Mouse (Mus musculus): ENCODE results near the gene C3. TPM values are rescaled to one million over a fixed set of nuclear protein-coding genes. Genes with fewer than 3 reads are reported as not detected.

Gene C3
- polyA plus RNA-seq, 1 experiment from 2014 or later, result 0.37 TPM

- no peaks in the 10 kb centered on the region for H3K9me3 ChIP-seq
- H3K4me1 ChIP-seq, result no peaks in the 10 kb centered on the region; the same call in 1 of the 2 replicates
- H3K27me3 ChIP-seq, result 0 out of 2 replicates have a peak, but pooled peaks cover 5% of the 10 kb centered on the region
- no peak for ATAC-seq (ENCODE audit: insufficient number of reproducible peaks, insufficient read depth, low FRiP score, low TSS enrichment)
- no peak overlapping the region for H3K4me3 ChIP-seq
- no peak overlapping the region for H3K27ac ChIP-seq
- H3K4me2 ChIP-seq (replicated peaks), result no peak overlapping the region
- WGBS, result 16% methylated on average over 11 of the region's 11 CpGs
- H3K9ac ChIP-seq, result no peak overlapping the region
- no peaks in the 10 kb centered on the region for H3K36me3 ChIP-seq
These were observed 8.6 kb downstream of the C3 start for GRCm38 (mm10) chr17:57219167-57219883.

- H3K36me3 ChIP-seq, result no peaks in the 10 kb centered on the region
- H3K27ac ChIP-seq, result no peak overlapping the region
- no peaks in the 10 kb centered on the region; the same call in 1 of the 2 replicates for H3K4me1 ChIP-seq
- H3K9me3 ChIP-seq, result no peaks in the 10 kb centered on the region
- H3K9ac ChIP-seq, result no peak overlapping the region
- WGBS, result 79% methylated on average over 12 of the region's 12 CpGs
- H3K4me2 ChIP-seq (replicated peaks), result no peak overlapping the region
- 0 out of 2 replicates have a peak, but pooled peaks cover 8% of the 10 kb centered on the region for H3K27me3 ChIP-seq
- H3K4me3 ChIP-seq, result no peak overlapping the region
- no peak for ATAC-seq (ENCODE audit: insufficient number of reproducible peaks, insufficient read depth, low FRiP score, low TSS enrichment)
These were observed 9.5 kb downstream of the C3 start for GRCm38 (mm10) chr17:57218335-57218900.

DNA sequence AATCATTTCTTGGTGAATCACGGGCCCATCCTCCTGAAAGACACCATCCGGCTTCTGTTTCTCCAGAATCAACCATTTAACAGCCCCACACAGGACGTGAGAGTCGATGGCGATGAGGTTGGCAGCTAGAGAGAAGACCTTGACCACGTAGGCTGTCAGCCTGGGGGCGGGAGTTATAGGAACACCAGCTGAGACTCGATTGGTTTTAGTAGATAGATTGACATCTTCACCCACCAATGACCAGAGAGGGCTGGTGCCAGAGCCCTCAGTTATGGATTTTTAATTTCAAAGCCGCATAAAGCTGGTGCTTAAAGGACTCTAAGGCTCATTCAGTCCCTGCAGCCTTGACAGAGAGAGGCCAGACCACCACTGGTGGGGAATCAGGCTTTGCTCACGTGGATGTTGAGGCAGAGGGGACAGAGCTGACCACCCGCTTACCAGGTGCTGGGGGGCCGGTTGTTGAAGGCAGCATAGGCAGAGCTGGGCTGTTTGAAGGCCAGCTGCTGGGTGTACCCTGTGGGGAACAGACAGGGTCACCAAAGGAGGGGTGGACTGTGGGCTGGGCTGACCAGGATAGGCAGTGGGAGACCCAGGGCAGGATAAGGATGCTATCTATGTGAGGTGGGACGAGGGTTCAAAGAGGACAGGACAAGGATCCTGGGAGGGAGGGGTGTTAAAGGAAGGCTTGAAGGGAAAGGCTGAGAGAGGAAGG is 13.1 kb downstream of the C3 start:
- Histone ChIP-seq H3K9ac (no peak overlapping the region; the same call in 1 of the 2 replicates), H3K4me2 (replicated peaks) (no peak overlapping the region), H3K9me3 (no peaks in the 10 kb centered on the region), H3K27me3 (0 out of 2 replicates have a peak, but pooled peaks cover 8% of the 10 kb centered on the region), H3K27ac (no peak overlapping the region), H3K36me3 (no peaks in the 10 kb centered on the region), H3K4me1 (no peaks in the 10 kb centered on the region; the same call in 1 of the 2 replicates), H3K4me3 (no peak overlapping the region)
- no peak for ATAC-seq (ENCODE audit: insufficient number of reproducible peaks, insufficient read depth, low FRiP score, low TSS enrichment)
- WGBS, result 43% methylated on average over 13 of the region's 13 CpGs

GRCm38 (mm10) chr17:57211501-57211900 is 16.4 kb downstream of the C3 start:
- H3K27me3 ChIP-seq, result 0 out of 2 replicates have a peak, but pooled peaks cover 3% of the 10 kb centered on the region
- ATAC-seq (ENCODE audit: insufficient number of reproducible peaks, insufficient read depth, low FRiP score, low TSS enrichment), result no peak
- H3K9ac ChIP-seq, result no peak overlapping the region
- H3K4me3 ChIP-seq, result no peak overlapping the region
- H3K4me2 ChIP-seq (replicated peaks), result no peak overlapping the region
- no peak overlapping the region for H3K27ac ChIP-seq
- H3K9me3 ChIP-seq, result no peaks in the 10 kb centered on the region
- whole genome bisulfite sequencing, result 56% methylated on average over 9 of the region's 9 CpGs
- no peaks in the 10 kb centered on the region for H3K36me3 ChIP-seq
- H3K4me1 ChIP-seq, result no peaks in the 10 kb centered on the region

DNA sequence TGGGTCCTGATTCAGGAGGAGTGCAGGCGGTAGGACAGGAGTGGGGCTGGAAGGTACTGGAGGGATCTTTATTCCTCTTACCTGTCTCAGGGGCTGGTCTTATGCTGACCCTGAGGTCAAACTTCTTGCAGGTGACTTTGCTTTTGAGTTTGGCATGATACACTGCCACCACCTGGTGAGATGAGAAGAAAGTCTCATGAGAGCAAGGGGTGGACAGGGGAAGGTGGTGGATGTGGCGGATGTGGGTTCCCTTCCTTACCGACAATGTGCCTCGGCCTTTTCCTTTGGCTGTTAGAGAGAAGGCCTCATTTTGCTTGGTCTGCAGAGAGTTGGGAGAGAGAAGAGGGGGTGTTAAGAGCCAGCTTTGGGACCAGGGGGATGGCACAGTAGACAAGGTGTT is 18.6 kb downstream of the C3 start:
- H3K4me1 ChIP-seq, result no peaks in the 10 kb centered on the region
- no peak overlapping the region for H3K27ac ChIP-seq
- no peak overlapping the region for H3K4me3 ChIP-seq
- H3K27me3 ChIP-seq, result 0 out of 2 replicates have a peak, but pooled peaks cover 3% of the 10 kb centered on the region
- H3K4me2 ChIP-seq (replicated peaks), result no peak overlapping the region
- no peaks in the 10 kb centered on the region for H3K9me3 ChIP-seq
- ATAC-seq (ENCODE audit: insufficient number of reproducible peaks, insufficient read depth, low FRiP score, low TSS enrichment), result no peak
- H3K9ac ChIP-seq, result no peak overlapping the region
- WGBS, result 71% methylated on average over 4 of the region's 4 CpGs
- no peaks in the 10 kb centered on the region for H3K36me3 ChIP-seq

DNA sequence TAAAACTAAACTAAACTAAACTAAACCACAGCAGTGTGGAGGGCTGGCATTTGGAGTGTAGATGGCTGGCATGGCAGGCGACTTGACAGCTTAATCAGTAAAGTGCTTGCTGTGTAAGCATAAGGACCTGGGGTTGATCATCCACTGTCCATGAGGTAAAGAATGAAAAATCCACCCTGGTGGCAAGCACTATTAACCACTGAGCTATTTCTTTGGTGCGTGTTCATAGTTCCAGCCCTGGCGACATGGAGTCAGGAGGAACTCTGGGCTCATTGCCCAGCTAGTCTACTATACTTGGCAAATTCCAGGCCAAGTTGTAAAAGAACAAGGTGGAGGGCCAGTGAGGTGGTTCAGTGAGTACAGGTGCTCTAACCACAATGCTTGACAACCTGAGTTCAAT is 20.0 kb downstream of the C3 start:
- Histone ChIP-seq H3K27ac (no peak overlapping the region), H3K9ac (no peak overlapping the region), H3K36me3 (no peaks in the 10 kb centered on the region), H3K4me1 (no peaks in the 10 kb centered on the region), H3K4me2 (replicated peaks) (no peak overlapping the region), H3K4me3 (no peak overlapping the region), H3K27me3 (no peaks in the 10 kb centered on the region), H3K9me3 (no peaks in the 10 kb centered on the region)
- ATAC-seq (ENCODE audit: insufficient number of reproducible peaks, insufficient read depth, low FRiP score, low TSS enrichment), result no peak
- 89% methylated on average over 3 of the region's 3 CpGs for WGBS

DNA sequence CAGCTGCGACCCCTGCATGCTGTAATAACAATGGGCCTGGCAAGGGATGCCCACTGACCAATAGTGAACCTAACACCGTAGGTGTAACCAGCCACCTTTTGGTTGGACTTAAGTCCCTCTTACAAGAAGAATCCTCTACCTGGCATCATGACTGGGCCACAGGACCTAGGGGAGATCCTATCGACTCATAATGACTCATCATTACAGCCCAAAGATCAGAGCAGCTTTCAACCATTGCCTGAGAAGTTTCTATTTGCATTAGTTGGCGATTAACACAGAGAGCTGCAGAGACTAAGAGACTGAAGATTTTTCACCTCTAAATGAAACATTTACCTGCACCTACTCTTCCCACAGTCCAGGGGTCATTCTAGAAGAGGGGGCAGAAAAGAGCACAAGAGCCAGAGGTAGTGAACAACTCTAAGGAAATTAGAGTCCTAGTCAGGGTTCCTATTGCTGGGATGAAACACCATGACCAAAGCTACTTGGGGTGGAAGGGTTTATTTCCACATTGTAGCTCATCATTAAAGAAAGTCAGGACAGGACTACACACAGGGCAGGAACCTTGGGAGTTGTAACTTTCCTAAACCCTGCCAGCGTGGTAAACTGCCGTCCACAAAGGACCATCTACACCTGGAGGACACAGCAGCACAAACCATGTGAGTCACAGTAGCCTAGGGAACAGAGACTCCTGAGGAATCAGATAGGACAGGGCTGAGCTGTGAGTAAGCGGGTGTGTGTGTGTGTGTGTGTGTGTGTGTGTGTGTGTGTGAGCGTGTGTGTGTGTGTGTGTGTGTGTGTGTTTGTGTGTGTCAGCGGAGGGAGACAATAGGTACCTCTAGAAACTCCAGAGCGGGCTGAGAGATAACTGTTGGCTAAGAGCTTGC is 25.9 kb downstream of the C3 start:
- Histone ChIP-seq H3K27ac (no peak overlapping the region), H3K4me3 (no peak overlapping the region), H3K4me2 (replicated peaks) (no peak overlapping the region), H3K9me3 (no peaks in the 10 kb centered on the region), H3K9ac (no peak overlapping the region), H3K36me3 (no peaks in the 10 kb centered on the region), H3K27me3 (no peaks in the 10 kb centered on the region), H3K4me1 (no peaks in the 10 kb centered on the region)
- no peak for ATAC-seq (ENCODE audit: insufficient number of reproducible peaks, insufficient read depth, low FRiP score, low TSS enrichment)
- 84% methylated on average over 10 of the region's 10 CpGs for WGBS

DNA sequence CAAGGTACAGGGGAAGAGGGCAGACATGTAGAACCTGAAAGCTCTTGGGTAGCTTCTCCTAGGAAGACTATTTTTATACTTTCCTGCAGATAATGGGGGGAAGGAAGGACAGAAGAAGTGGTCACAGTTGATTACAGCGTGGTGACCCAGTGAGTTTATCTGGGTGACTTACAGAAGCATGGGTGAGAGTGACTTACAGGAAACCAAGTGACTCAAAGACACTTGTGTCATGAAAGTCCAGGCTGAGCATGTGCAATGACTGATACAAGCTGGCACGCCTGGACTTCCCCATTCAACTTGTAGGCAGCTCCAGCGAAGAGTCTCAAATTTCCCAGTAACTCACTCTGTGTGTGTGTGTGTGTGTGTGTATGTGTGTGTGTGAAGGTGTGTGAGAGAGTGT is 29.7 kb downstream of the C3 start:
- Histone ChIP-seq H3K9me3 (no peaks in the 10 kb centered on the region), H3K4me3 (no peak overlapping the region), H3K27me3 (no peaks in the 10 kb centered on the region), H3K27ac (no peak overlapping the region), H3K4me2 (replicated peaks) (no peak overlapping the region), H3K36me3 (no peaks in the 10 kb centered on the region), H3K4me1 (no peaks in the 10 kb centered on the region), H3K9ac (no peak overlapping the region)
- ATAC-seq (ENCODE audit: insufficient number of reproducible peaks, insufficient read depth, low FRiP score, low TSS enrichment), result no peak
- WGBS, result 75% methylated on average over 3 of the region's 3 CpGs

DNA sequence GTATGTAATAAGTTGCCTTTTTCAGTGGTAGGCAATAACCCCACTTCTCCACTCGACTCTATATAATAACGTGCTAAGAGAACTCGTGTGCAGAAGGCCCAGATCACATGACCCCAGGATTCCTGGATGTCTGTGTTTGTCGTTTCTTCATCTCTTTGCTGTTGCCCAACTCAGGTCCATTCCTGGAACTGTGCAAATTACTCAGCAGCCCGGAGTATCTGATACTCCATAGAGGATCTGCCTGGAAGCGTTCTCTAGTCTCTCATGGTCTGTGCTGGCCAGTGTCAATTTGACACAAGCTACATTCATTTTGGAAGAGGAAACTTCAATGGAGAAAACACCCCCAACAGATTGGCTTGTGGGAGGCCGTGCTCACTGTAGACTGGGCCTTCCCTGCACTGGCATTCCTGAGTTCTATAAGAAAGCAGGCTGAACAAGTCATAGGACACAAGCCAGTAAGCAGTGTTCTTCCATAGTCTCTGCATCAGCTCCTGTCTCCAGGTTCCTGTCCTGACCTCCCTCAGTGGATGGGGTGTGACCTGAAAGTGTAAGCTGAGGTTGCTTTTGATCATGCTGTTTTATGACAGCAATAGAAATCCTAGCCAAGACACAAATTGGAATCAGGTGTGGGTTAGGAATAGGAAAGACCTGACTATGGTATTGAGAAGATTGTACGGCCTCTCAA is 32.5 kb downstream of the C3 start:
- Histone ChIP-seq H3K27me3 (no peaks in the 10 kb centered on the region), H3K4me1 (no peaks in the 10 kb centered on the region), H3K4me2 (replicated peaks) (no peak overlapping the region), H3K27ac (no peak overlapping the region), H3K9me3 (no peaks in the 10 kb centered on the region), H3K4me3 (no peak overlapping the region), H3K9ac (no peak overlapping the region), H3K36me3 (no peaks in the 10 kb centered on the region)
- ATAC-seq (ENCODE audit: insufficient number of reproducible peaks, insufficient read depth, low FRiP score, low TSS enrichment), result peak; percentile 52; the same call in 1 of the 2 replicates
- 77% methylated on average over 8 of the region's 8 CpGs for WGBS

GRCm38 (mm10) chr17:57194771-57195170 is 33.2 kb downstream of the C3 start:
- Histone ChIP-seq H3K4me1 (no peaks in the 10 kb centered on the region), H3K9me3 (no peaks in the 10 kb centered on the region), H3K4me2 (replicated peaks) (no peak overlapping the region), H3K36me3 (no peaks in the 10 kb centered on the region), H3K9ac (no peak overlapping the region), H3K27ac (no peak overlapping the region), H3K27me3 (no peaks in the 10 kb centered on the region), H3K4me3 (no peak overlapping the region)
- 79% methylated on average over 3 of the region's 3 CpGs for WGBS
- no peak for ATAC-seq (ENCODE audit: insufficient number of reproducible peaks, insufficient read depth, low FRiP score, low TSS enrichment)

DNA sequence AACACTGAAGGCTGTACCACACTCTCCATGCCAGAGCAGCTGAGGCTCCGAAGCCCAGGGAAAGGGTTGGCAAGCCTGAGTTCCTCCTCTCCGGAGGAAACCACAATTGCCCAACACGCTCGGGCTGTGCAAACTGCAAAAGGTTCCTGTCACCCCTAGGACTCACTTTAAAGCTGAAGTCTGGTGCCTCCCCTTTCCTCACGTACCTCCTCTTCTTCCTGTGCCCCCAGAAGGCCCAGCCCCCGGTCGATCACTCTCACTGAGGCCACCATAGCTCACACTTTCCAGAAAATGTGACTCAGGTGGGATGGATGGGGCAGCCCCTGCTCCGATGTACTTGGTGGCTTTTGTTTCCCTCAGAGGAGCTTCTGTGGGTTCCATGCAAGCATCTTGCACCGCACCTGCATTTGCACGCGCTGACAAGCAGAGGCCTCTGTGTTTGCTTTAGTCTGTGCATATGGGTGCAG is 33.9 kb downstream of the C3 start, which contains the start of gene Tnfsf14:
Tnfsf14 (minus strand) TSS at position 137 of the 467 bp plus-strand sequence.
- WGBS, result 80% methylated on average over 11 of the region's 11 CpGs
- no peaks in the 10 kb centered on the region for H3K9me3 ChIP-seq
- H3K27ac ChIP-seq, result no peak within 1 kb of the TSS
- no peaks in the 10 kb centered on the region for H3K4me1 ChIP-seq
- H3K9ac ChIP-seq, result no peak within 1 kb of the TSS
- no peak within 1 kb of the TSS for H3K4me3 ChIP-seq
- no peaks in the 10 kb centered on the region for H3K27me3 ChIP-seq
- no peak for ATAC-seq (ENCODE audit: insufficient number of reproducible peaks, insufficient read depth, low FRiP score, low TSS enrichment)
- H3K4me2 ChIP-seq (replicated peaks), result no peak within 1 kb of the TSS
- no peaks in the 10 kb centered on the region for H3K36me3 ChIP-seq

All from embryonic facial prominence, embryonic 12.5 days (tissue).